Mouse (Mus musculus) midbrain, embryonic 11.5 days (tissue): Measurements from ENCODE around the gene Angptl7. TPM values are rescaled to one million over a fixed set of nuclear protein-coding genes. Genes with fewer than 3 reads are reported as not detected.

Source experiments
- ATAC-seq: fragments of 200-750 bp; cut with Nextera tagmentation; 2 replicates; pipeline ENCODE4 v1.8.0; 2017; ENCODE audit warnings: moderate TSS enrichment, moderate library complexity; ENCODE audit not compliant: low FRiP score
- DNase-seq: peaks from one replicate; pipeline ENCODE4 v3.0.0; 2015; ENCODE audit warnings: low spot score; ENCODE audit errors: missing footprints
- H3K27ac ChIP-seq: fragments of 300-500 bp; sonication (generic); 2 replicates; pipeline ENCODE4 v1.5.1; 2014; ENCODE audit warnings: low read depth, low read length
- H3K27me3 ChIP-seq: fragments of 300-500 bp; sonication (generic); 2 replicates; pipeline ENCODE4 v1.6.1; 2014; ENCODE audit warnings: mild to moderate bottlenecking, low read length, moderate library complexity, mixed read lengths; ENCODE audit not compliant: control insufficient read depth, insufficient read depth
- H3K36me3 ChIP-seq: fragments of 300-500 bp; sonication (generic); 2 replicates; pipeline ENCODE4 v1.6.1; 2014; ENCODE audit warnings: mild to moderate bottlenecking, low read length, moderate library complexity, mixed read lengths; ENCODE audit not compliant: control insufficient read depth, insufficient read depth
- H3K4me1 ChIP-seq: fragments of 300-500 bp; sonication (generic); 2 replicates; pipeline ENCODE4 v1.6.1; 2014; ENCODE audit warnings: low read length; ENCODE audit not compliant: control insufficient read depth, insufficient read depth
- H3K4me2 ChIP-seq: fragments of 300-500 bp; sonication (generic); 2 replicates; pipeline ENCODE4 v1.6.1; 2014; ENCODE audit warnings: mild to moderate bottlenecking, moderate library complexity
- H3K4me3 ChIP-seq: fragments of 300-500 bp; sonication (generic); 2 replicates; pipeline ENCODE4 v1.5.1; 2014; ENCODE audit warnings: low read depth, low read length
- H3K9ac ChIP-seq: fragments of 300-500 bp; sonication (generic); 2 replicates; pipeline ENCODE4 v1.6.1; 2014; ENCODE audit warnings: low read length
- H3K9me3 ChIP-seq: fragments of 300-500 bp; sonication (generic); 2 replicates; pipeline ENCODE4 v1.6.1; 2016; ENCODE audit warnings: low read length; ENCODE audit not compliant: control insufficient read depth
- WGBS: fragments of 180-500 bp; shearing (Covaris S2); extraction: QIAGEN DNeasy Blood & Tissue Kit; methylation state at CpG from one replicate; pipeline ENCODE4 v1.1.7; 2014; 5-methylcytosine and 5-hydroxymethylcytosine counted together
- polyA plus RNA-seq: library from polyadenylated mRNA; unstranded; fragments of >200 nt; fragmentation: Nextera tagmentation; extraction: Ambion mirVana; gene quantifications from 2 replicates; pipeline ENCODE4 v1.2.1, GENCODE M21; 2014

Angptl7 gene
- polyA plus RNA-seq, 1 experiment from 2014 or later, result 0.14 TPM

GRCm38 (mm10) chr4:148508084-148508849, 8.0 kb upstream of the Angptl7 start:
- Histone ChIP-seq H3K9me3 (no peaks in the 10 kb centered on the region), H3K4me2 (no peak overlapping the region), H3K4me3 (no peak overlapping the region), H3K27me3 (no peaks in the 10 kb centered on the region), H3K9ac (no peak overlapping the region), H3K36me3 (0 out of 2 replicates have a peak, but pooled peaks cover 4% of the 10 kb centered on the region), H3K4me1 (no peaks in the 10 kb centered on the region), H3K27ac (no peak overlapping the region)
- DNase-seq (no peak), ATAC-seq (no peak)
- WGBS, result 98% methylated on average over 14 of the region's 14 CpGs

DNA sequence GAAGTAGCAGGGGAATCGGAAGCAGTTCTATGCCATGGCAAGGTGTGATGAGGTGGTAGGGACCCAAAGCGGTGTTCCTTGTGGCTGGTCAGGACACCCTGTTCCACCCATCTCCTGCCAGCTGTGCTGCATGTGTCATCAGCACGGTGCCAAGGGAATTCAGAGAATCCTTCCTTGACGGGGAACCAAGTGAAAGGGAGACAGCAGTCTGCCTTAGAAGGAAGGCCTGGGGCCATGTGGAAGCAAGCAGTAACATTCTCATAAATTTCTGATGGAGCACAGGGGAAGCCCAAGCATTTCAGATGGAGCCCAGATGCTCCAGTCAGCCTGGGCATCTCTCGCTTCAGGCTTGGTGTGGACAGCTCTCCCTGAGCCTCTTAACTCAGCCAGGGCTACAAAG, 7.3 kb upstream of the Angptl7 start:
- Histone ChIP-seq H3K9me3 (no peaks in the 10 kb centered on the region), H3K4me2 (no peak overlapping the region), H3K27me3 (no peaks in the 10 kb centered on the region), H3K9ac (no peak overlapping the region), H3K4me3 (no peak overlapping the region), H3K4me1 (no peaks in the 10 kb centered on the region), H3K36me3 (0 out of 2 replicates have a peak, but pooled peaks cover 4% of the 10 kb centered on the region), H3K27ac (no peak overlapping the region)
- WGBS, result 92% methylated on average over 5 of the region's 5 CpGs
- ATAC-seq (no peak), DNase-seq (no peak)

DNA sequence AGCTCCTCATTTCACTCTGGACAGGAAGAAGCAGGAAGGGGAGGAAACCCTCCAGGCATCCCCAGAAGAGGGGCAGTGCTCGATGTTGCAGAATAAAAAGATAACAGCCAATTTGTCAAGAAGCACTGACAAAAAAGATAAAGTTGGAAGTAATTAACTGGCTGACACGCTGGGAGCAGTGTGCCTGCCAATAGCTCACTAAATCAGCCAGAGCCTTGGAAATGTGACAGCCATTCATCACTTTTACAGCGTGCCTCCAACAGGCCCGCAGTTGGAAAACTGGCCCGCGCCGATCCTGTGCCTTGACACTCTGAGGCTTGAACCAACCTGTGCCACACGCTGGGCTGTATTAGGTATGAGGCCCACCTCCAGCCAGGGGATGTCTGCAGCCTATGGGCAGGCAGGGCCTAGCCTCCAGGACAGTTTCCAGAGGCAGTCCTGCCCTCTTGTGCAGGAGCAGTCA, 4.3 kb upstream of the Angptl7 start:
- DNase-seq, result no peak
- Histone ChIP-seq H3K4me3 (no peak overlapping the region), H3K27me3 (no peaks in the 10 kb centered on the region), H3K36me3 (peaks cover 12% of the 10 kb centered on the region), H3K9me3 (no peaks in the 10 kb centered on the region), H3K9ac (no peak overlapping the region), H3K27ac (no peak overlapping the region), H3K4me1 (no peaks in the 10 kb centered on the region), H3K4me2 (no peak overlapping the region)
- WGBS, result 94% methylated on average over 8 of the region's 8 CpGs
- ATAC-seq, result no peak

DNA sequence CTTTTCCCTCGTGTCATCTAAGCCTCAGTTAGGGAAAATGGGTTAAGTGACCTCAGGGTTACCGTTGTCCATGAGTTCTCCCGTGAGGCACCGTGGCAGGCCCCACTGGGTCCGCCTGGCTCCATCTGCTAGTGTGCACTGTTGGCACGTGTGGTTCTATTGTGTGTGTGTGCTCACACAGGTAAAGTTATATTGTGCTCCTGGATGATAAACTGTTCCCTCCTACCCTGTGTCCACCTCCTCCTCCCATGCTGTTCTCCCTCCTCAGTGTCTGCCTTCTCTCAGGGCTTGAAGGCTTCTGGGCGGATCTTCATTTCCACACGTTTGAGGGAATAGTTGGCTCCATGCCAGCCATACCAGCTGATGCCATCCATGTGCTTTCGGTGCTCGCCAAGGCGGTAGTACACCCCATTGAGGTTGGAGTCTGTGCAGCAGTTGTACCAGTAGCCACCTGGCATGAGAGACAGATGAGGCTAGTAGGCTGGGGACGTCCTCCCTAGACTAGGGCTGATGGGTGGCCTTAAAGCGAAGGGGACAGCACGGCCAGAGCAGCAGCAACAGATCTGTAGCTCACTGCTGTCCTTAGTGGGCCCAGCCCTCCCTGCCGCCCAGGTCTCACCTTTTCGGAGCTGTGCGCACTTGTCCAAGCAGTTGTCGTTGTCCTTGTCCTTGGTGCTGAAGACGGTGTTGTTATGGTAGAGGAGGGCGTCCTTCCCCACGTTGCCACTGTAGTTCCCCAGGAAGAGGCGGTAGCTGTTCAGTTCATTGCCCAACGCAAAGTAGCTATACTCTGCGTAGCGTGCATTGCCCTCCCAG, 4.2 kb downstream of the Angptl7 start:
- no peak overlapping the region for H3K9ac ChIP-seq
- H3K4me3 ChIP-seq, result no peak overlapping the region
- H3K4me1 ChIP-seq, result no peaks in the 10 kb centered on the region
- peaks cover 18% of the 10 kb centered on the region for H3K36me3 ChIP-seq
- no peak for ATAC-seq
- H3K27me3 ChIP-seq, result no peaks in the 10 kb centered on the region
- no peak overlapping the region for H3K4me2 ChIP-seq
- no peaks in the 10 kb centered on the region for H3K9me3 ChIP-seq
- DNase-seq, result no peak
- WGBS, result 92% methylated on average over 25 of the region's 25 CpGs
- no peak overlapping the region for H3K27ac ChIP-seq

- H3K27ac ChIP-seq, result no peak overlapping the region
- H3K9me3 ChIP-seq, result no peaks in the 10 kb centered on the region
- 93% methylated on average over 6 of the region's 6 CpGs for WGBS
- no peak overlapping the region for H3K9ac ChIP-seq
- no peaks in the 10 kb centered on the region for H3K27me3 ChIP-seq
- H3K4me3 ChIP-seq, result no peak overlapping the region
- H3K4me2 ChIP-seq, result no peak overlapping the region
- H3K4me1 ChIP-seq, result no peaks in the 10 kb centered on the region
- H3K36me3 ChIP-seq, result peaks cover 21% of the 10 kb centered on the region
- no peak for DNase-seq
- ATAC-seq, result no peak
Measured at GRCm38 (mm10) chr4:148495160-148495559, 5.1 kb downstream of the Angptl7 start.

DNA sequence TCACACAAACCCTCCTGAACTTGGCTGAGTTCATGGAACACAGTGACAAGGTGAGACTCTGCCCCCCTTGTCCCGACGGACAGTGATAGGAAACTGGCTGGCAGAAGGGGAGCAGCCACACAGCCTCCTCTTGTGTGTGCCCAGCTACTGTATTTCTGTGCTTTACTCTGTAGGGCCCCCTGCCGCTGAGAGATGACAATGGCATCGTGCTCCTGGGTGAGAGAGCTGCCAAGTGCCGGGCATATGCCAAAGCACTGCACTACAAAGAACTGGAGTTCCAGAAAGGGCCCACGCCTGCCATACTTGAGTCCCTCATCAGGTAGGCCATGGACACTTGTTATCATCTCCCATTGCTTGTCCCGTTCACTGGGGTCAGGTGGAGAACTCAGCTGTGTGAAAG, 8.8 kb downstream of the Angptl7 start:
- H3K27ac ChIP-seq, result no peak overlapping the region
- H3K36me3 ChIP-seq, result peaks cover 20% of the 10 kb centered on the region
- no peak for ATAC-seq
- no peak overlapping the region for H3K4me2 ChIP-seq
- H3K4me1 ChIP-seq, result no peaks in the 10 kb centered on the region
- no peak for DNase-seq
- 93% methylated on average over 7 of the region's 7 CpGs for WGBS
- no peaks in the 10 kb centered on the region for H3K27me3 ChIP-seq
- H3K9ac ChIP-seq, result no peak overlapping the region
- H3K9me3 ChIP-seq, result no peaks in the 10 kb centered on the region
- no peak overlapping the region for H3K4me3 ChIP-seq

DNA sequence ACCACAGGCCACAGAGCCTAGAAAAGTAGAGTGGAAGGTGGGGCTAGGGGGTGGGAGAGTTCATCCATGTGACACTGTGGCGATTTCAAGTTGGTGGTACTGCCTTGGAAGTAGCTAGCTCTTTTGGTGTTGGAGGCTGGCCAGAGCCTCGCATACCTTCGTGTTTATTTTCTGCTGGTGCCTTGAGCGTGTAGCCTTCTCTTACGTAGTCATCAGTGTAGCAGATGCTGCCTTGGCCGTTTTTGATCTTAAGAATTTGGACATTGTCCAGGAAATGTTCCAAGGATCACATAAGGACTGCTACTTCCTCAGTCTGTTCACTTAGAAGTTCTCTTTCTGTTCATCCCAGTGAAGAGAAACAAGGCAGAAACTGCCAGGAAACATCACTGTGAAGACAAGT, 9.8 kb downstream of the Angptl7 start:
- H3K9ac ChIP-seq, result no peak overlapping the region
- no peak for ATAC-seq
- H3K27ac ChIP-seq, result no peak overlapping the region
- H3K36me3 ChIP-seq, result peaks cover 26% of the 10 kb centered on the region
- no peaks in the 10 kb centered on the region for H3K4me1 ChIP-seq
- H3K4me3 ChIP-seq, result no peak overlapping the region
- WGBS, result 91% methylated on average over 6 of the region's 6 CpGs
- no peaks in the 10 kb centered on the region for H3K27me3 ChIP-seq
- no peak for DNase-seq
- H3K4me2 ChIP-seq, result no peak overlapping the region
- no peaks in the 10 kb centered on the region for H3K9me3 ChIP-seq

DNA sequence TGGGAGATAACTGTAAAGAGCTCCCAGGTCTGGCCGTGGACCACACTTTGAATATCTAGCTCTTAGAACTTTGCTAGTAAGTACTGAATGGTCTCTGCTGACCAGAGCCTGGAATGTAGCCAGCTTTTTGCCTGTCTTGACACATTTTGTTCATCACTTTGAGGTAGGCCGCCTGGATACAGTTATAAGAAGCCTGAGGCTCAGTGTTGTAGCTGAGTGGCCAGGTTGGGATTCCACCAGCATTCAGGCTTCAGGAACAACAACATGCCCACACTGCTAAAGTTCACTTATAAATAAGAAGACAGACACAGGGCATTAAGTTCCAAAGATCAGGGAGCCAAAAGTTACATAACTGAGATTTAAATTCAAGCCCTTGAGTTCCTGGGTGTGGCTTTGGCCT, 12.4 kb downstream of the Angptl7 start:
- no peak overlapping the region for H3K4me2 ChIP-seq
- H3K36me3 ChIP-seq, result peaks cover 37% of the 10 kb centered on the region
- H3K4me1 ChIP-seq, result no peaks in the 10 kb centered on the region
- no peak overlapping the region for H3K9ac ChIP-seq
- H3K9me3 ChIP-seq, result no peaks in the 10 kb centered on the region
- DNase-seq, result no peak
- no peaks in the 10 kb centered on the region for H3K27me3 ChIP-seq
- ATAC-seq, result no peak
- WGBS, result 81% methylated on average over 2 of the region's 2 CpGs
- no peak overlapping the region for H3K4me3 ChIP-seq
- no peak overlapping the region for H3K27ac ChIP-seq

GRCm38 (mm10) chr4:148484511-148484910, 15.7 kb downstream of the Angptl7 start:
- Histone ChIP-seq H3K9ac (no peak overlapping the region), H3K27ac (no peak overlapping the region), H3K4me3 (no peak overlapping the region), H3K4me1 (no peaks in the 10 kb centered on the region), H3K9me3 (no peaks in the 10 kb centered on the region), H3K36me3 (peaks cover 30% of the 10 kb centered on the region), H3K27me3 (no peaks in the 10 kb centered on the region), H3K4me2 (no peak overlapping the region)
- ATAC-seq (no peak), DNase-seq (no peak)
- WGBS, result 97% methylated on average over 12 of the region's 12 CpGs
